Mouse (Mus musculus) liver, embryonic 13.5 days (tissue): Measurements from ENCODE around the gene Tmem54. TPM values are rescaled to one million over a fixed set of nuclear protein-coding genes. Genes with fewer than 3 reads are reported as not detected.
A peak's percentile ranks its signal among the peaks of the same experiment; 100 is the strongest.

Experiments used
- ATAC-seq: fragments of 200-750 bp; cut with Nextera tagmentation; 2 replicates; pipeline ENCODE4 v1.8.0; 2017; ENCODE audit warnings: low read depth, mild to moderate bottlenecking, moderate number of reproducible peaks, moderate library complexity
- DNase-seq: peaks from one replicate; pipeline ENCODE4 v3.0.0; 2022
- H3K27ac ChIP-seq: fragments of 300-500 bp; sonication (generic); 2 replicates; pipeline ENCODE4 v1.5.1; 2015; ENCODE audit warnings: moderate library complexity, mild to moderate bottlenecking, inconsistent platforms
- H3K27me3 ChIP-seq: fragments of 300-500 bp; sonication (generic); 2 replicates; pipeline ENCODE4 v1.6.1; 2015; ENCODE audit warnings: mild to moderate bottlenecking, inconsistent platforms
- H3K36me3 ChIP-seq: fragments of 300-500 bp; sonication (generic); 2 replicates; pipeline ENCODE4 v1.6.1; 2015; ENCODE audit warnings: mild to moderate bottlenecking, inconsistent platforms
- H3K4me1 ChIP-seq: fragments of 300-500 bp; sonication (generic); replicated peaks from 2 replicates; pipeline ENCODE4 v1.6.1; 2015; ENCODE audit warnings: inconsistent platforms
- H3K4me2 ChIP-seq: fragments of 300-500 bp; sonication (generic); 2 replicates; pipeline ENCODE4 v1.6.1; 2015; ENCODE audit warnings: inconsistent platforms, mild to moderate bottlenecking, moderate library complexity
- H3K4me3 ChIP-seq: fragments of 300-500 bp; sonication (generic); replicated peaks from 2 replicates; pipeline ENCODE4 v1.5.1; 2015; ENCODE audit warnings: mild to moderate bottlenecking, inconsistent platforms
- H3K9ac ChIP-seq: fragments of 300-500 bp; sonication (generic); 2 replicates; pipeline ENCODE4 v1.6.1; 2015; ENCODE audit warnings: mild to moderate bottlenecking, inconsistent platforms
- H3K9me3 ChIP-seq: fragments of 300-500 bp; sonication (generic); replicated peaks from 2 replicates; pipeline ENCODE4 v1.6.1; 2016; ENCODE audit warnings: inconsistent platforms
- WGBS: fragments of 180-500 bp; shearing (Covaris S2); methylation state at CpG from one replicate; pipeline ENCODE4 v1.1.7; 2015; ENCODE audit not compliant: insufficient replicate concordance; 5-methylcytosine and 5-hydroxymethylcytosine counted together
- polyA plus RNA-seq: library from polyadenylated mRNA; unstranded; fragments of >200 nt; fragmentation: Nextera tagmentation; extraction: Ambion mirVana; gene quantifications from 2 replicates; pipeline ENCODE4 v1.2.1, GENCODE M21; 2015

Gene Tmem54
- polyA plus RNA-seq, 1 experiment from 2014 or later = 2.1 TPM

- DNase-seq (peak; percentile 48), ATAC-seq (no peak)
- 8% methylated on average over 15 of the region's 15 CpGs for WGBS
- H3K9me3 ChIP-seq = no peaks in the 10 kb centered on the region
- H3K9ac ChIP-seq = no peak overlapping the region; the same call in 1 of the 2 replicates
- H3K27me3 ChIP-seq = peaks cover 88% of the 10 kb centered on the region
- no peak overlapping the region for H3K4me3 ChIP-seq
- no peaks in the 10 kb centered on the region for H3K36me3 ChIP-seq
- no peak overlapping the region for H3K27ac ChIP-seq
- peaks cover 56% of the 10 kb centered on the region for H3K4me1 ChIP-seq
- peak overlapping the region; percentile 23; the same call in 1 of the 2 replicates for H3K4me2 ChIP-seq
These were observed 29.6 kb downstream of the Tmem54 start for GRCm38 (mm10) chr4:129134799-129135585.

GRCm38 (mm10) chr4:129135637-129136036, 30.3 kb downstream of the Tmem54 start:
- H3K36me3 ChIP-seq = no peaks in the 10 kb centered on the region
- H3K4me1 ChIP-seq = peaks cover 57% of the 10 kb centered on the region
- no peak overlapping the region for H3K4me3 ChIP-seq
- no peaks in the 10 kb centered on the region for H3K9me3 ChIP-seq
- H3K27ac ChIP-seq = no peak overlapping the region
- DNase-seq (no peak), ATAC-seq (no peak)
- 35% methylated on average over 2 of the region's 2 CpGs for WGBS
- no peak overlapping the region for H3K9ac ChIP-seq
- H3K4me2 ChIP-seq = no peak overlapping the region
- peaks cover 82% of the 10 kb centered on the region for H3K27me3 ChIP-seq

- H3K9ac ChIP-seq = peak overlapping the region; percentile 51; the same call in 1 of the 2 replicates
- 26% methylated on average over 9 of the region's 9 CpGs for WGBS
- H3K27ac ChIP-seq = no peak overlapping the region
- no peaks in the 10 kb centered on the region for H3K9me3 ChIP-seq
- no peaks in the 10 kb centered on the region for H3K36me3 ChIP-seq
- no peak for DNase-seq
- H3K4me3 ChIP-seq = peak overlapping the region; percentile 57
- H3K27me3 ChIP-seq = peaks cover 77% of the 10 kb centered on the region
- peaks cover 57% of the 10 kb centered on the region for H3K4me1 ChIP-seq
- ATAC-seq = no peak
- peak overlapping the region; percentile 74 for H3K4me2 ChIP-seq
These were observed 30.8 kb downstream of the Tmem54 start for GRCm38 (mm10) chr4:129136189-129136578.

GRCm38 (mm10) chr4:129136579-129137391, 31.4 kb downstream of the Tmem54 start, which contains the start of gene Fndc5:
Gene Fndc5, plus strand, starts transcription at chr4:129136999.
- Histone ChIP-seq H3K4me2 (peak within 1 kb of the TSS; percentile 74), H3K4me1 (peaks cover 62% of the 10 kb centered on the region), H3K9ac (peak within 1 kb of the TSS; percentile 51), H3K9me3 (no peaks in the 10 kb centered on the region), H3K27ac (no peak within 1 kb of the TSS), H3K27me3 (peaks cover 71% of the 10 kb centered on the region), H3K4me3 (peak within 1 kb of the TSS; percentile 57), H3K36me3 (no peaks in the 10 kb centered on the region)
- DNase-seq = no peak
- WGBS = 6% methylated on average over 26 of the region's 80 CpGs
- no peak for ATAC-seq

GRCm38 (mm10) chr4:129137392-129138321, 32.3 kb downstream of the Tmem54 start:
- 37% methylated on average over 14 of the region's 14 CpGs for WGBS
- peaks cover 62% of the 10 kb centered on the region for H3K27me3 ChIP-seq
- peak overlapping the region; percentile 34; the same call in 1 of the 2 replicates for H3K9ac ChIP-seq
- DNase-seq (no peak), ATAC-seq (no peak)
- peaks cover 71% of the 10 kb centered on the region for H3K4me1 ChIP-seq
- H3K36me3 ChIP-seq = no peaks in the 10 kb centered on the region
- peak overlapping the region; percentile 57 for H3K4me3 ChIP-seq
- H3K4me2 ChIP-seq = peak overlapping the region; percentile 74
- H3K9me3 ChIP-seq = no peaks in the 10 kb centered on the region
- H3K27ac ChIP-seq = no peak overlapping the region

GRCm38 (mm10) chr4:129139642-129140041, 34.3 kb downstream of the Tmem54 start:
- Histone ChIP-seq H3K36me3 (0 out of 2 replicates have a peak, but pooled peaks cover 2% of the 10 kb centered on the region), H3K4me2 (peak overlapping the region; percentile 60), H3K4me1 (peaks cover 79% of the 10 kb centered on the region), H3K27ac (peak overlapping the region; percentile 86), H3K9ac (peak overlapping the region; percentile 66), H3K27me3 (peaks cover 46% of the 10 kb centered on the region), H3K9me3 (no peaks in the 10 kb centered on the region), H3K4me3 (peak overlapping the region; percentile 22)
- 19% methylated on average over 5 of the region's 5 CpGs for WGBS
- ATAC-seq (peak; percentile 94), DNase-seq (peak; percentile 76)

- Histone ChIP-seq H3K27me3 (peaks cover 34% of the 10 kb centered on the region), H3K9me3 (no peaks in the 10 kb centered on the region), H3K27ac (peak overlapping the region; percentile 86), H3K4me2 (peak overlapping the region; percentile 60), H3K4me1 (peaks cover 75% of the 10 kb centered on the region), H3K36me3 (0 out of 2 replicates have a peak, but pooled peaks cover 3% of the 10 kb centered on the region), H3K4me3 (no peak overlapping the region), H3K9ac (0 out of 2 replicates have a peak overlapping the region, but pooled peaks have one; percentile 36)
- WGBS = 30% methylated on average over 4 of the region's 4 CpGs
- DNase-seq (no peak), ATAC-seq (peak; percentile 38)
These were observed 35.5 kb downstream of the Tmem54 start for GRCm38 (mm10) chr4:129140808-129141207.

- Histone ChIP-seq H3K4me2 (peak overlapping the region; percentile 60), H3K9me3 (no peaks in the 10 kb centered on the region), H3K27ac (peak overlapping the region; percentile 86), H3K27me3 (peaks cover 24% of the 10 kb centered on the region), H3K36me3 (0 out of 2 replicates have a peak, but pooled peaks cover 3% of the 10 kb centered on the region), H3K4me3 (no peak overlapping the region), H3K9ac (peak overlapping the region; percentile 36; the same call in 1 of the 2 replicates), H3K4me1 (peaks cover 73% of the 10 kb centered on the region)
- 52% methylated on average over 17 of the region's 17 CpGs for WGBS
- DNase-seq (no peak), ATAC-seq (peak; percentile 38)
These were observed 36.5 kb downstream of the Tmem54 start for GRCm38 (mm10) chr4:129141560-129142438.

- Histone ChIP-seq H3K36me3 (0 out of 2 replicates have a peak, but pooled peaks cover 3% of the 10 kb centered on the region), H3K4me2 (no peak overlapping the region), H3K4me3 (no peak overlapping the region), H3K27me3 (peaks cover 17% of the 10 kb centered on the region), H3K9ac (no peak overlapping the region), H3K4me1 (peaks cover 67% of the 10 kb centered on the region), H3K9me3 (no peaks in the 10 kb centered on the region), H3K27ac (peak overlapping the region; percentile 86; the same call in 1 of the 2 replicates)
- ATAC-seq (no peak), DNase-seq (no peak)
- 75% methylated on average over 11 of the region's 11 CpGs for WGBS
These were observed 37.2 kb downstream of the Tmem54 start for GRCm38 (mm10) chr4:129142439-129143045.
